8 mouse cellular contexts compared by ENCODE assay signal in genomic region chr13:21710821-21711525, GRCm38 (mm10). TPM values are rescaled to one million over a fixed set of nuclear protein-coding genes. Genes with fewer than 3 reads are reported as not detected.
DNase-seq lines count a peak whose midpoint lies in the region; ATAC-seq and TF ChIP-seq lines count a peak whose summit lies in the region.

No protein-coding gene starts in this region.

- peak overlapping the region; percentile 44; the same call in 1 of the 2 replicates for H3K27ac ChIP-seq in embryonic facial prominence, embryonic 14.5 days (replicated peaks; ENCODE audit: low read depth, low read length)
- no peak overlapping the region for H3K27ac ChIP-seq in kidney, adult 2 months (ENCODE audit: insufficient read depth, low read depth, low read length)
- H3K27ac ChIP-seq in limb, embryonic 14.5 days (replicated peaks; ENCODE audit: low read depth, low read length), result no peak overlapping the region
- no peak overlapping the region for H3K27ac ChIP-seq in midbrain, embryonic 15.5 days
- H3K27ac ChIP-seq in spleen, adult 2 months (ENCODE audit: insufficient read depth, low read length), result peak overlapping the region; percentile 26; the same call in 1 of the 2 replicates

- DNase-seq in 416B (ENCODE audit: low read depth), result peak; percentile 88
- peak; percentile 76 to 77 for DNase-seq in adrenal gland, postnatal 36 days
- peak; percentile 75 for DNase-seq in embryonic facial prominence, embryonic 14.5 days (ENCODE audit: low spot score)
- DNase-seq in heart, adult 8-10 months (ENCODE audit: low spot score), result peak; percentile 86
- DNase-seq in kidney, adult 2 months, result peak; percentile 84
- DNase-seq in limb, embryonic 14.5 days (ENCODE audit: low spot score), result peak; percentile 77
- DNase-seq in spleen, adult 2 months (ENCODE audit: low read depth in 1 of 2, low spot score in 2 of 2), result peak; percentile 74 to 75

- 3% methylated on average over 22 of the region's 22 CpGs for WGBS in embryonic facial prominence, embryonic 14.5 days
- 6% methylated on average over 22 of the region's 22 CpGs for whole genome bisulfite sequencing in kidney, adult 2 months
- WGBS in limb, embryonic 14.5 days, result under 1% methylated on average over 22 of the region's 22 CpGs
- 2% methylated on average over 22 of the region's 22 CpGs for WGBS in midbrain, embryonic 15.5 days
- 5% methylated on average over 22 of the region's 22 CpGs for WGBS in spleen, adult 2 months

- no peaks in the 10 kb centered on the region for H3K36me3 ChIP-seq in embryonic facial prominence, embryonic 14.5 days (ENCODE audit: control insufficient read depth, insufficient read depth, low read length)
- no peaks in the 10 kb centered on the region for H3K36me3 ChIP-seq in kidney, adult 2 months (ENCODE audit: control insufficient read depth, insufficient read depth, low read length)
- no peaks in the 10 kb centered on the region for H3K36me3 ChIP-seq in limb, embryonic 14.5 days (ENCODE audit: control insufficient read depth, insufficient read depth, low read length)
- no peaks in the 10 kb centered on the region for H3K36me3 ChIP-seq in midbrain, embryonic 15.5 days (replicated peaks)
- H3K36me3 ChIP-seq in spleen, adult 2 months (ENCODE audit: control insufficient read depth, insufficient read depth, low read length), result no peaks in the 10 kb centered on the region

- peak overlapping the region; percentile 40 for H3K9ac ChIP-seq in embryonic facial prominence, embryonic 14.5 days (ENCODE audit: low read depth, low read length)
- peak overlapping the region; percentile 40 for H3K9ac ChIP-seq in limb, embryonic 14.5 days (ENCODE audit: low read depth, low read length, severe bottlenecking)
- H3K9ac ChIP-seq in midbrain, embryonic 15.5 days, result peak overlapping the region; percentile 29

- peak overlapping the region; percentile 55 for H3K4me3 ChIP-seq in embryonic facial prominence, embryonic 14.5 days (ENCODE audit: low read depth, low read length)
- peak overlapping the region; percentile 49 for H3K4me3 ChIP-seq in kidney, adult 2 months (ENCODE audit: insufficient read depth, low read depth, low read length)
- peak overlapping the region; percentile 68 for H3K4me3 ChIP-seq in limb, embryonic 14.5 days (replicated peaks; ENCODE audit: low read length)
- H3K4me3 ChIP-seq in midbrain, embryonic 15.5 days, result peak overlapping the region; percentile 47
- peak overlapping the region; percentile 52 for H3K4me3 ChIP-seq in spleen, adult 2 months (ENCODE audit: extremely low read depth, insufficient read depth, insufficient read length)

- ATAC-seq in embryonic facial prominence, embryonic 14.5 days (ENCODE audit: low read depth), result peak; percentile 81
- peak; percentile 87 for ATAC-seq in limb, embryonic 14.5 days (ENCODE audit: low FRiP score, low read depth)
- peak; percentile 89 for ATAC-seq in midbrain, embryonic 15.5 days (replicated peaks)

- H3K4me2 ChIP-seq in embryonic facial prominence, embryonic 14.5 days (ENCODE audit: low read depth, low read length), result peak overlapping the region; percentile 56
- peak overlapping the region; percentile 48 for H3K4me2 ChIP-seq in limb, embryonic 14.5 days (replicated peaks; ENCODE audit: low read depth, low read length, severe bottlenecking)
- H3K4me2 ChIP-seq in midbrain, embryonic 15.5 days, result peak overlapping the region; percentile 77

- no peaks in the 10 kb centered on the region for H3K9me3 ChIP-seq in embryonic facial prominence, embryonic 14.5 days (ENCODE audit: control insufficient read depth, low read length)
- H3K9me3 ChIP-seq in limb, embryonic 14.5 days (ENCODE audit: control insufficient read depth, low read length), result no peaks in the 10 kb centered on the region
- H3K9me3 ChIP-seq in midbrain, embryonic 15.5 days, result no peaks in the 10 kb centered on the region

- peaks cover 6% of the 10 kb centered on the region; the same call in 1 of the 2 replicates for H3K4me1 ChIP-seq in embryonic facial prominence, embryonic 14.5 days (ENCODE audit: control insufficient read depth, insufficient read depth, low read length)
- peaks cover 8% of the 10 kb centered on the region; the same call in 1 of the 2 replicates for H3K4me1 ChIP-seq in kidney, adult 2 months (ENCODE audit: control insufficient read depth, insufficient read depth, low read length)
- H3K4me1 ChIP-seq in limb, embryonic 14.5 days (ENCODE audit: control insufficient read depth, insufficient read depth, low read length), result peaks cover 6% of the 10 kb centered on the region
- H3K4me1 ChIP-seq in midbrain, embryonic 15.5 days, result peaks cover 9% of the 10 kb centered on the region
- H3K4me1 ChIP-seq in spleen, adult 2 months (ENCODE audit: control insufficient read depth, insufficient read depth, insufficient read length), result no peaks in the 10 kb centered on the region

- TF ChIP-seq POLR2A in kidney, adult 2 months (IDR thresholded peaks at IDR 0.05; ENCODE audit: low read depth, low read length), result no peak
- TF ChIP-seq POLR2A in limb, embryonic 14.5 days (IDR thresholded peaks at IDR 0.05; ENCODE audit: borderline replicate concordance, extremely low read depth, insufficient read depth, insufficient read length), result no peak
- TF ChIP-seq POLR2A in spleen, adult 2 months (IDR thresholded peaks at IDR 0.05; ENCODE audit: low read depth, low read length), result no peak

- TF ChIP-seq CTCF in kidney, adult 2 months (conservative IDR thresholded peaks at IDR 0.05; ENCODE audit: insufficient read depth, insufficient read length, low read depth, low read length), result no peak
- TF ChIP-seq CTCF in spleen, adult 2 months (IDR thresholded peaks at IDR 0.05; ENCODE audit: extremely low read depth, insufficient read depth, insufficient read length, insufficient replicate concordance), result no peak

- H3K27me3 ChIP-seq in embryonic facial prominence, embryonic 14.5 days (replicated peaks; ENCODE audit: control insufficient read depth, insufficient read depth, low read length), result no peaks in the 10 kb centered on the region
- H3K27me3 ChIP-seq in kidney, adult 2 months (replicated peaks; ENCODE audit: control insufficient read depth, insufficient read depth, low read length), result no peaks in the 10 kb centered on the region
- H3K27me3 ChIP-seq in limb, embryonic 14.5 days (ENCODE audit: control insufficient read depth, insufficient read depth, low read length), result no peaks in the 10 kb centered on the region
- no peaks in the 10 kb centered on the region for H3K27me3 ChIP-seq in midbrain, embryonic 15.5 days (replicated peaks)
- no peaks in the 10 kb centered on the region for H3K27me3 ChIP-seq in spleen, adult 2 months (ENCODE audit: control insufficient read depth, insufficient read depth, low read length)

RNA-seq across cellular contexts. Expression of gene Hist1h2bl, which starts 5.0 kb away (rescaled TPM):
- 10 to 100 TPM; 60.4 to 64.6 TPM for total RNA-seq in adrenal gland, postnatal 36 days (2021)
- polyA plus RNA-seq in embryonic facial prominence, embryonic 14.5 days (2014; fragmentation: Nextera tagmentation; extraction: Ambion mirVana), result 1.4 and 1.8 TPM in 2 replicates
- 10 to 100 TPM in 1 of 4 experiments, 1 to 10 TPM in 3; 5.4 to 11.8 (median 8.0) TPM for total RNA-seq in heart, adult 8-10 months (2022)
- polyA plus RNA-seq in kidney, adult 2 months (2012; rRNA removed), result 1.0 TPM in 1 of 2 replicates, not detected in the other
- polyA plus RNA-seq in limb, embryonic 14.5 days (2012; rRNA removed), result 15.9 and 20.8 TPM in 2 replicates
- 2.4 and 4.4 TPM in 2 replicates for polyA plus RNA-seq in limb, embryonic 14.5 days (2014; fragmentation: Nextera tagmentation; extraction: Ambion mirVana)
- polyA plus RNA-seq in midbrain, embryonic 15.5 days (2015; fragmentation: Nextera tagmentation; extraction: Ambion mirVana), result 0.59 TPM in 1 of 2 replicates, not detected in the other
- polyA plus RNA-seq in spleen, adult 2 months (2012; rRNA removed), result 18.0 and 18.4 TPM in 2 replicates

RNA-seq across cellular contexts. Expression of gene Hist1h2ai, which starts 5.2 kb away (rescaled TPM):
- 10 to 100 TPM in 1 of 2 experiments, 1 to 10 TPM in 1; 7.6 to 50.2 TPM for total RNA-seq in adrenal gland, postnatal 36 days (2021)
- polyA plus RNA-seq in embryonic facial prominence, embryonic 14.5 days (2014; fragmentation: Nextera tagmentation; extraction: Ambion mirVana), result 10.8 and 14.8 TPM in 2 replicates
- 10 to 100 TPM in 2 of 4 experiments, 1 to 10 TPM in 1, not detected in 1; 1.1 to 17.1 (median 12.1) TPM for total RNA-seq in heart, adult 8-10 months (2022)
- 0.49 and 1.2 TPM in 2 replicates for polyA plus RNA-seq in kidney, adult 2 months (2012; rRNA removed)
- polyA plus RNA-seq in limb, embryonic 14.5 days (2012; rRNA removed), result 17.5 and 34.8 TPM in 2 replicates
- polyA plus RNA-seq in limb, embryonic 14.5 days (2014; fragmentation: Nextera tagmentation; extraction: Ambion mirVana), result 30.7 and 38.1 TPM in 2 replicates
- polyA plus RNA-seq in midbrain, embryonic 15.5 days (2015; fragmentation: Nextera tagmentation; extraction: Ambion mirVana), result 3.9 and 10.3 TPM in 2 replicates
- 40.4 and 81.0 TPM in 2 replicates for polyA plus RNA-seq in spleen, adult 2 months (2012; rRNA removed)

RNA-seq across cellular contexts. Expression of gene Hist1h3h, which starts 6.5 kb away (rescaled TPM):
- 10 to 100 TPM; 68.3 to 81.7 TPM for total RNA-seq in adrenal gland, postnatal 36 days (2021)
- 9.5 and 9.6 TPM in 2 replicates for polyA plus RNA-seq in embryonic facial prominence, embryonic 14.5 days (2014; fragmentation: Nextera tagmentation; extraction: Ambion mirVana)
- 10 to 100 TPM in 2 of 4 experiments, 1 to 10 TPM in 2; 5.0 to 19.2 (median 10.1) TPM for total RNA-seq in heart, adult 8-10 months (2022)
- 1.1 and 2.2 TPM in 2 replicates for polyA plus RNA-seq in kidney, adult 2 months (2012; rRNA removed)
- 34.5 and 61.8 TPM in 2 replicates for polyA plus RNA-seq in limb, embryonic 14.5 days (2012; rRNA removed)
- 18.4 and 18.6 TPM in 2 replicates for polyA plus RNA-seq in limb, embryonic 14.5 days (2014; fragmentation: Nextera tagmentation; extraction: Ambion mirVana)
- polyA plus RNA-seq in midbrain, embryonic 15.5 days (2015; fragmentation: Nextera tagmentation; extraction: Ambion mirVana), result 1.1 TPM in 1 of 2 replicates, not detected in the other
- polyA plus RNA-seq in spleen, adult 2 months (2012; rRNA removed), result 81.3 and 147 TPM in 2 replicates

RNA-seq across cellular contexts. Expression of gene Hist1h2bm, which starts 10.9 kb away (rescaled TPM):
- 10 to 100 TPM; 17.4 to 18.8 TPM for total RNA-seq in adrenal gland, postnatal 36 days (2021)
- polyA plus RNA-seq in embryonic facial prominence, embryonic 14.5 days (2014; fragmentation: Nextera tagmentation; extraction: Ambion mirVana), result 2.2 and 2.9 TPM in 2 replicates
- total RNA-seq in heart, adult 8-10 months (2022), result 1 to 10 TPM in 2 of 4 experiments, under 1 TPM in 1, not detected in 1; 0.94 to 3.0 (median 1.8) TPM
- polyA plus RNA-seq in kidney, adult 2 months (2012; rRNA removed), result 0.24 and 0.38 TPM in 2 replicates
- 15.1 and 19.3 TPM in 2 replicates for polyA plus RNA-seq in limb, embryonic 14.5 days (2012; rRNA removed)
- polyA plus RNA-seq in limb, embryonic 14.5 days (2014; fragmentation: Nextera tagmentation; extraction: Ambion mirVana), result 4.8 and 6.3 TPM in 2 replicates
- 0.39 and 1.7 TPM in 2 replicates for polyA plus RNA-seq in midbrain, embryonic 15.5 days (2015; fragmentation: Nextera tagmentation; extraction: Ambion mirVana)
- 6.5 and 12.9 TPM in 2 replicates for polyA plus RNA-seq in spleen, adult 2 months (2012; rRNA removed)

RNA-seq across cellular contexts. Expression of gene Olfr1359, which starts 13.1 kb away (rescaled TPM):
- total RNA-seq in adrenal gland, postnatal 36 days (2021), result not detected
- polyA plus RNA-seq in embryonic facial prominence, embryonic 14.5 days (2014; fragmentation: Nextera tagmentation; extraction: Ambion mirVana), result 0.31 TPM in 1 of 2 replicates, not detected in the other
- total RNA-seq in heart, adult 8-10 months (2022), result not detected
- polyA plus RNA-seq in kidney, adult 2 months (2012; rRNA removed), result not detected in 2 replicates
- polyA plus RNA-seq in limb, embryonic 14.5 days (2012; rRNA removed), result not detected in 2 replicates
- polyA plus RNA-seq in limb, embryonic 14.5 days (2014; fragmentation: Nextera tagmentation; extraction: Ambion mirVana), result not detected in 2 replicates
- not detected in 2 replicates for polyA plus RNA-seq in midbrain, embryonic 15.5 days (2015; fragmentation: Nextera tagmentation; extraction: Ambion mirVana)
- not detected in 2 replicates for polyA plus RNA-seq in spleen, adult 2 months (2012; rRNA removed)

Comparison
In these comparisons a context has a peak if more than half of its experiments do, and no peak if none do; other contexts are left out.
1. H3K27ac ChIP-seq: peak in embryonic facial prominence, embryonic 14.5 days (single experiment) and spleen, adult 2 months (single experiment); none in kidney, adult 2 months (single experiment), limb, embryonic 14.5 days (single experiment) and midbrain, embryonic 15.5 days (single experiment).
2. Peak in every context shown above with its lines, with median percentiles within 50 percentile points of each other: DNase-seq, ATAC-seq, H3K4me2 ChIP-seq, H3K4me3 ChIP-seq and H3K9ac ChIP-seq.